Mouse (Mus musculus) forebrain, embryonic 14.5 days (tissue): ENCODE data around the gene Tefm. TPM values are rescaled to one million over a fixed set of nuclear protein-coding genes. Genes with fewer than 3 reads are reported as not detected.
A peak's percentile ranks its signal among the peaks of the same experiment; 100 is the strongest.

Experiments used
- ATAC-seq: fragments of 200-750 bp; cut with Nextera tagmentation; 2 replicates; pipeline ENCODE4 v1.8.0; 2017; ENCODE audit warnings: mild to moderate bottlenecking, moderate library complexity
- DNase-seq: peaks from one replicate; pipeline ENCODE4 v3.0.0-alpha.2; 2015; ENCODE audit warnings: low spot score
- H3K27ac ChIP-seq: fragments of 300-500 bp; sonication (generic); 2 replicates; pipeline ENCODE4 v1.5.1; 2014; ENCODE audit warnings: low read depth, mild to moderate bottlenecking, control low read depth, low read length, moderate library complexity
- H3K27me3 ChIP-seq: fragments of 300-500 bp; sonication (generic); replicated peaks from 2 replicates; pipeline ENCODE4 v1.6.1; 2014; ENCODE audit warnings: low read length, control low read depth, mixed read lengths; ENCODE audit not compliant: control insufficient read depth, insufficient read depth
- H3K36me3 ChIP-seq: fragments of 300-500 bp; sonication (generic); 2 replicates; pipeline ENCODE4 v1.6.1; 2014; ENCODE audit warnings: low read length, control low read depth; ENCODE audit not compliant: control insufficient read depth, insufficient read depth
- H3K4me1 ChIP-seq: fragments of 300-500 bp; sonication (generic); 2 replicates; pipeline ENCODE4 v1.6.1; 2014; ENCODE audit warnings: antibody characterized with exemption, low read length, control low read depth; ENCODE audit not compliant: control insufficient read depth, insufficient read depth
- H3K4me2 ChIP-seq: fragments of 300-500 bp; sonication (generic); 2 replicates; pipeline ENCODE4 v1.6.1; 2014; ENCODE audit warnings: mild to moderate bottlenecking, control low read depth, low read length
- H3K4me3 ChIP-seq: fragments of 300-500 bp; sonication (generic); 2 replicates; pipeline ENCODE4 v1.5.1; 2014; ENCODE audit warnings: low read depth, low read length, control low read depth
- H3K9ac ChIP-seq: fragments of 300-500 bp; sonication (generic); 2 replicates; pipeline ENCODE4 v1.6.1; 2014; ENCODE audit warnings: mild to moderate bottlenecking, low read length, control low read depth, moderate library complexity
- H3K9me3 ChIP-seq: fragments of 300-500 bp; sonication (generic); replicated peaks from 2 replicates; pipeline ENCODE4 v1.6.1; 2016; ENCODE audit warnings: low read length, control low read depth, mixed read lengths; ENCODE audit not compliant: control insufficient read depth
- WGBS: fragments of 180-500 bp; shearing (Covaris S2); extraction: QIAGEN DNeasy Blood & Tissue Kit; methylation state at CpG from one replicate; pipeline ENCODE4 v1.1.7; 2014; 5-methylcytosine and 5-hydroxymethylcytosine counted together
- polyA plus RNA-seq: library from polyadenylated mRNA; unstranded; fragments of >200 nt; fragmentation: Nextera tagmentation; extraction: Ambion mirVana; gene quantifications from 2 replicates; pipeline ENCODE4 v1.2.1, GENCODE M21; 2014

Tefm gene
- polyA plus RNA-seq, 1 experiment from 2014 or later = 24.3 TPM

GRCm38 (mm10) chr11:80163362-80164116 lies 21.6 kb upstream of the Tefm start:
- 74% methylated on average over 7 of the region's 7 CpGs for WGBS
- no peak overlapping the region for H3K4me3 ChIP-seq
- no peaks in the 10 kb centered on the region for H3K36me3 ChIP-seq
- no peaks in the 10 kb centered on the region for H3K4me1 ChIP-seq
- H3K4me2 ChIP-seq = no peak overlapping the region
- no peak overlapping the region for H3K9ac ChIP-seq
- no peak overlapping the region for H3K27ac ChIP-seq
- H3K9me3 ChIP-seq = no peaks in the 10 kb centered on the region
- H3K27me3 ChIP-seq = no peaks in the 10 kb centered on the region
- no peak for DNase-seq
- ATAC-seq = no peak

- no peak overlapping the region for H3K4me2 ChIP-seq
- H3K9me3 ChIP-seq = no peaks in the 10 kb centered on the region
- ATAC-seq (no peak), DNase-seq (no peak)
- no peaks in the 10 kb centered on the region for H3K4me1 ChIP-seq
- H3K36me3 ChIP-seq = no peaks in the 10 kb centered on the region
- no peak overlapping the region for H3K4me3 ChIP-seq
- 85% methylated on average over 4 of the region's 4 CpGs for WGBS
- H3K27me3 ChIP-seq = no peaks in the 10 kb centered on the region
- H3K27ac ChIP-seq = no peak overlapping the region
- no peak overlapping the region for H3K9ac ChIP-seq
Measured at GRCm38 (mm10) chr11:80161041-80161440, 19.1 kb upstream of the Tefm start.

- DNase-seq = no peak
- ATAC-seq = no peak
- Histone ChIP-seq H3K9ac (no peak overlapping the region), H3K9me3 (no peaks in the 10 kb centered on the region), H3K4me1 (no peaks in the 10 kb centered on the region), H3K27ac (no peak overlapping the region), H3K36me3 (no peaks in the 10 kb centered on the region), H3K27me3 (peaks cover 17% of the 10 kb centered on the region), H3K4me2 (no peak overlapping the region), H3K4me3 (no peak overlapping the region)
- 85% methylated on average over 7 of the region's 7 CpGs for WGBS
Measured at GRCm38 (mm10) chr11:80159018-80159417, 17.0 kb upstream of the Tefm start.

GRCm38 (mm10) chr11:80156841-80157240 lies 14.9 kb upstream of the Tefm start:
- H3K9me3 ChIP-seq = no peaks in the 10 kb centered on the region
- no peak overlapping the region for H3K4me3 ChIP-seq
- ATAC-seq (no peak), DNase-seq (no peak)
- no peaks in the 10 kb centered on the region for H3K36me3 ChIP-seq
- H3K27ac ChIP-seq = no peak overlapping the region
- H3K27me3 ChIP-seq = peaks cover 32% of the 10 kb centered on the region
- H3K4me2 ChIP-seq = no peak overlapping the region
- 85% methylated on average over 4 of the region's 4 CpGs for WGBS
- no peak overlapping the region for H3K9ac ChIP-seq
- H3K4me1 ChIP-seq = no peaks in the 10 kb centered on the region

- H3K9me3 ChIP-seq = no peaks in the 10 kb centered on the region
- no peak overlapping the region for H3K9ac ChIP-seq
- peaks cover 32% of the 10 kb centered on the region for H3K27me3 ChIP-seq
- no peak overlapping the region for H3K4me3 ChIP-seq
- H3K4me1 ChIP-seq = no peaks in the 10 kb centered on the region
- H3K4me2 ChIP-seq = no peak overlapping the region
- ATAC-seq (no peak), DNase-seq (no peak)
- no peak overlapping the region for H3K27ac ChIP-seq
- no peaks in the 10 kb centered on the region for H3K36me3 ChIP-seq
- WGBS = 86% methylated on average over 4 of the region's 4 CpGs
Measured at GRCm38 (mm10) chr11:80155961-80156360, 14.0 kb upstream of the Tefm start.

GRCm38 (mm10) chr11:80155541-80155940 lies 13.6 kb upstream of the Tefm start:
- peaks cover 32% of the 10 kb centered on the region for H3K27me3 ChIP-seq

GRCm38 (mm10) chr11:80154501-80154900 lies 12.5 kb upstream of the Tefm start:
- WGBS = 24% methylated on average over 25 of the region's 25 CpGs
- DNase-seq (no peak), ATAC-seq (no peak)
- Histone ChIP-seq H3K27me3 (peaks cover 32% of the 10 kb centered on the region), H3K27ac (no peak overlapping the region), H3K9ac (peak overlapping the region; percentile 40), H3K4me2 (peak overlapping the region; percentile 58), H3K9me3 (no peaks in the 10 kb centered on the region), H3K4me3 (peak overlapping the region; percentile 38), H3K4me1 (no peaks in the 10 kb centered on the region), H3K36me3 (no peaks in the 10 kb centered on the region)

More at GRCm38 (mm10) chr11:80155541-80155940, 13.6 kb upstream of the Tefm start:
- no peak for ATAC-seq
- no peak for DNase-seq
- Histone ChIP-seq H3K36me3 (no peaks in the 10 kb centered on the region), H3K9me3 (no peaks in the 10 kb centered on the region), H3K4me2 (no peak overlapping the region), H3K4me3 (no peak overlapping the region), H3K4me1 (no peaks in the 10 kb centered on the region), H3K27ac (no peak overlapping the region), H3K9ac (no peak overlapping the region)
- 83% methylated on average over 8 of the region's 8 CpGs for WGBS

GRCm38 (mm10) chr11:80153857-80154495 lies 12.0 kb upstream of the Tefm start, which contains the start of gene Adap2:
Gene Adap2 (plus strand): TSS chr11:80154105.
- H3K4me3 ChIP-seq = peak within 1 kb of the TSS; percentile 38
- peak within 1 kb of the TSS; percentile 40 for H3K9ac ChIP-seq
- H3K4me1 ChIP-seq = no peaks in the 10 kb centered on the region
- peaks cover 32% of the 10 kb centered on the region for H3K27me3 ChIP-seq
- DNase-seq = peak; percentile 65
- H3K9me3 ChIP-seq = no peaks in the 10 kb centered on the region
- no peaks in the 10 kb centered on the region for H3K36me3 ChIP-seq
- no peak within 1 kb of the TSS for H3K27ac ChIP-seq
- H3K4me2 ChIP-seq = peak within 1 kb of the TSS; percentile 58
- 1% methylated on average over 47 of the region's 47 CpGs for WGBS
- peak; percentile 75 for ATAC-seq

GRCm38 (mm10) chr11:80152376-80152775 lies 10.4 kb upstream of the Tefm start:
- Histone ChIP-seq H3K4me1 (no peaks in the 10 kb centered on the region), H3K36me3 (no peaks in the 10 kb centered on the region), H3K27ac (no peak overlapping the region), H3K9ac (no peak overlapping the region), H3K9me3 (no peaks in the 10 kb centered on the region), H3K27me3 (peaks cover 32% of the 10 kb centered on the region), H3K4me2 (no peak overlapping the region), H3K4me3 (no peak overlapping the region)
- WGBS = 84% methylated on average over 8 of the region's 8 CpGs
- ATAC-seq (no peak), DNase-seq (no peak)
